Mouse (Mus musculus) midbrain, embryonic 13.5 days (tissue): Measurements from ENCODE around the gene Gm11034. TPM values are rescaled to one million over a fixed set of nuclear protein-coding genes. Genes with fewer than 3 reads are reported as not detected.

Experiments
- ATAC-seq: fragments of 200-750 bp; cut with Nextera tagmentation; 2 replicates; pipeline ENCODE4 v1.8.0; 2017; ENCODE audit warnings: mild to moderate bottlenecking, moderate TSS enrichment, moderate library complexity
- H3K27ac ChIP-seq: fragments of 300-500 bp; sonication (generic); 2 replicates; pipeline ENCODE4 v1.5.1; 2015; ENCODE audit warnings: inconsistent platforms, mild to moderate bottlenecking, moderate library complexity
- H3K27me3 ChIP-seq: fragments of 300-500 bp; sonication (generic); 2 replicates; pipeline ENCODE4 v1.6.1; 2015; ENCODE audit warnings: mild to moderate bottlenecking, inconsistent platforms
- H3K36me3 ChIP-seq: fragments of 300-500 bp; sonication (generic); 2 replicates; pipeline ENCODE4 v1.6.1; 2015; ENCODE audit warnings: mild to moderate bottlenecking, inconsistent platforms
- H3K4me1 ChIP-seq: fragments of 300-500 bp; sonication (generic); replicated peaks from 2 replicates; pipeline ENCODE4 v1.6.1; 2015; ENCODE audit warnings: inconsistent platforms
- H3K4me2 ChIP-seq: fragments of 300-500 bp; sonication (generic); replicated peaks from 2 replicates; pipeline ENCODE4 v1.6.1; 2015; ENCODE audit warnings: moderate library complexity, mild to moderate bottlenecking, inconsistent platforms
- H3K4me3 ChIP-seq: fragments of 300-500 bp; sonication (generic); replicated peaks from 2 replicates; pipeline ENCODE4 v1.5.1; 2015; ENCODE audit warnings: mild to moderate bottlenecking, inconsistent platforms
- H3K9ac ChIP-seq: fragments of 300-500 bp; sonication (generic); replicated peaks from 2 replicates; pipeline ENCODE4 v1.6.1; 2015; ENCODE audit warnings: mild to moderate bottlenecking, inconsistent platforms
- H3K9me3 ChIP-seq: fragments of 300-500 bp; sonication (generic); 2 replicates; pipeline ENCODE4 v1.6.1; 2016; ENCODE audit warnings: mild to moderate bottlenecking, inconsistent platforms
- WGBS: fragments of 180-500 bp; shearing (Covaris S2); methylation state at CpG from one replicate; pipeline ENCODE4 v1.1.7; 2015; 5-methylcytosine and 5-hydroxymethylcytosine counted together
- polyA plus RNA-seq: library from polyadenylated mRNA; unstranded; fragments of >200 nt; fragmentation: Nextera tagmentation; extraction: Ambion mirVana; gene quantifications from 2 replicates; pipeline ENCODE4 v1.2.1, GENCODE M21; 2015

The Gm11034 gene
- not detected in 2 replicates for polyA plus RNA-seq

DNA sequence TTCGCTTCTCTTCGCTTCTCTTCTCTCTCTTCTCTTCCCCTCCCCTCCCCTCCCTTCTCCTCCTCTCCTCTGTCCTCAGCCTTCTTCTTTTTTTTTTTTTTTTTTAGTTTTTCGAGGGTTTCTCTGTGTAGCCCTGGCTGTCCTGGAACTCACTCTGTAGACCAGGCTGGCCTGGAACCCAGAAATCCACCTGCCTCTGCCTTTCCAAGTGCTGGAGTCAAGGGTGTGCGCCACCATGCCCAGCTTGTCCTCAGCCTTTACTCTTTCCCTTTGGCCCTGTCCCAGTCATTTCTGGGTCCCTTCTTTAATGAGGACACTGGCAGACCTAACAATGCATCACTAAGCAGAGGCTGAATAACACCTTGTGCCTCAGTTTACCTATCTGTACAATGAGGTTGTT is at the start of gene Gm11034:
Gene Gm11034 (minus strand): TSS at position 101 of the 400 bp plus-strand sequence.
- H3K4me1 ChIP-seq: no peaks in the 10 kb centered on the region
- peaks cover 18% of the 10 kb centered on the region for H3K27me3 ChIP-seq
- no peak within 1 kb of the TSS for H3K9ac ChIP-seq
- H3K9me3 ChIP-seq: no peaks in the 10 kb centered on the region
- no peak within 1 kb of the TSS for H3K4me2 ChIP-seq
- no peaks in the 10 kb centered on the region for H3K36me3 ChIP-seq
- ATAC-seq: no peak
- H3K27ac ChIP-seq: no peak within 1 kb of the TSS
- no peak within 1 kb of the TSS for H3K4me3 ChIP-seq
- WGBS: 86% methylated on average over 4 of the region's 4 CpGs

GRCm38 (mm10) chr8:72262756-72263155 is 49.3 kb upstream of the Gm11034 start:
- 89% methylated on average over 2 of the region's 2 CpGs for WGBS
- ATAC-seq: no peak
- no peaks in the 10 kb centered on the region for H3K9me3 ChIP-seq
- H3K36me3 ChIP-seq: no peaks in the 10 kb centered on the region
- H3K4me2 ChIP-seq: no peak overlapping the region
- no peaks in the 10 kb centered on the region for H3K4me1 ChIP-seq
- H3K27me3 ChIP-seq: no peaks in the 10 kb centered on the region
- no peak overlapping the region for H3K27ac ChIP-seq
- H3K9ac ChIP-seq: no peak overlapping the region
- no peak overlapping the region for H3K4me3 ChIP-seq

DNA sequence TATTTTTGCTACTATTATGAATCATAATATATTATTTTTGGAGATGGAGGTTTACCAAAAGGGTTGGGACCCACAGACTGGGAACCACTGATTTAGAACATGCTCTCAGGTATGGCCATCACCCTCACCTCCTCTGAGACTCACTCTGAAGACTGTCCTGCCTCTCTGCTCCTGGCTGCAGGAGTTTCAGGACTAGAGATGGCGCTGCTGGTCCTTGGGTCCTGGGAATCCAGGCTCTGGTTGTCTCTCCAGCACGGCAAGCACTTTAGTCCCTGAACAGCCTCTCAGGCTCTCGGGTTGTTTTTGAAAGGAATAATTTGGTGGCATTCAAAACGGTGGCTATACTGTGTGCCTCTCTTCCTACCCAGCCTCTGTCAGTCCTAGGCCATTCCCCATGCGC is 48.4 kb upstream of the Gm11034 start:
- Histone ChIP-seq H3K9ac (no peak overlapping the region), H3K27ac (no peak overlapping the region), H3K4me1 (no peaks in the 10 kb centered on the region), H3K36me3 (peaks cover 3% of the 10 kb centered on the region), H3K4me2 (no peak overlapping the region), H3K4me3 (no peak overlapping the region), H3K27me3 (no peaks in the 10 kb centered on the region), H3K9me3 (no peaks in the 10 kb centered on the region)
- ATAC-seq: no peak
- 58% methylated on average over 5 of the region's 5 CpGs for WGBS

DNA sequence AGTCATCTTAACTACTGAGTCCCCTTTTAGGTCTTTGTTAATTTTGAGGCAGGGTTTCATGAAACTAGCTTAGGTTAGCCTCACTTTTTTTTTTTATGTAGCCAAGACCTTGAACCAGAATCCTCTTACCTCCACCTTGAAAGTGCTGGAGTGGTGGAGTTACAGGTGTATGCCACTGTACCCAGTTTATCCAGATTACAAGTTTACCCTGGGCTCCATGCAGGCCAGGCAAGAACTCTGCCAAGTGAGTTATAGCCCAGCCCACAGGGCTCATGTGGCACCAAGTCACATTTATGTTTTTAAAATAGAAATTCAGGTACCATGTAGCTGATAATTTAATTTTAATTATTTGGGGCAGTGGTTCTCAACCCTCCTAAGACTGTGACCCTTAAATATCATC is 48.0 kb upstream of the Gm11034 start:
- Histone ChIP-seq H3K9ac (no peak overlapping the region), H3K27me3 (no peaks in the 10 kb centered on the region)
- no peak for ATAC-seq

GRCm38 (mm10) chr8:72261019-72261418 is 47.6 kb upstream of the Gm11034 start:
- Histone ChIP-seq H3K4me3 (no peak overlapping the region), H3K9me3 (no peaks in the 10 kb centered on the region), H3K4me2 (no peak overlapping the region), H3K36me3 (peaks cover 7% of the 10 kb centered on the region), H3K4me1 (no peaks in the 10 kb centered on the region), H3K9ac (no peak overlapping the region), H3K27me3 (no peaks in the 10 kb centered on the region), H3K27ac (no peak overlapping the region)
- 27% methylated on average over 2 of the region's 2 CpGs for whole genome bisulfite sequencing
- peak; percentile 57 for ATAC-seq

More for the DNA sequence above, 48.0 kb upstream of the Gm11034 start:
- Histone ChIP-seq H3K4me3 (no peak overlapping the region), H3K4me1 (no peaks in the 10 kb centered on the region), H3K9me3 (no peaks in the 10 kb centered on the region), H3K4me2 (no peak overlapping the region), H3K36me3 (peaks cover 6% of the 10 kb centered on the region), H3K27ac (no peak overlapping the region)

- 56% methylated on average over 4 of the region's 4 CpGs for WGBS
- 0 out of 2 replicates have a peak, but pooled peaks have one; percentile 2 for ATAC-seq
- H3K9ac ChIP-seq: no peak overlapping the region
- H3K27me3 ChIP-seq: no peaks in the 10 kb centered on the region
- no peak overlapping the region for H3K4me3 ChIP-seq
- peaks cover 11% of the 10 kb centered on the region for H3K36me3 ChIP-seq
- no peaks in the 10 kb centered on the region for H3K9me3 ChIP-seq
- H3K4me1 ChIP-seq: no peaks in the 10 kb centered on the region
- no peak overlapping the region for H3K27ac ChIP-seq
- H3K4me2 ChIP-seq: no peak overlapping the region
Measured at GRCm38 (mm10) chr8:72260585-72260984, 47.1 kb upstream of the Gm11034 start.

- Histone ChIP-seq H3K36me3 (peaks cover 18% of the 10 kb centered on the region), H3K27ac (no peak overlapping the region), H3K9ac (no peak overlapping the region), H3K9me3 (no peaks in the 10 kb centered on the region), H3K27me3 (no peaks in the 10 kb centered on the region), H3K4me1 (no peaks in the 10 kb centered on the region), H3K4me3 (no peak overlapping the region), H3K4me2 (no peak overlapping the region)
- ATAC-seq: no peak
- 74% methylated on average over 2 of the region's 2 CpGs for WGBS
Measured at GRCm38 (mm10) chr8:72259862-72260261, 46.4 kb upstream of the Gm11034 start.

DNA sequence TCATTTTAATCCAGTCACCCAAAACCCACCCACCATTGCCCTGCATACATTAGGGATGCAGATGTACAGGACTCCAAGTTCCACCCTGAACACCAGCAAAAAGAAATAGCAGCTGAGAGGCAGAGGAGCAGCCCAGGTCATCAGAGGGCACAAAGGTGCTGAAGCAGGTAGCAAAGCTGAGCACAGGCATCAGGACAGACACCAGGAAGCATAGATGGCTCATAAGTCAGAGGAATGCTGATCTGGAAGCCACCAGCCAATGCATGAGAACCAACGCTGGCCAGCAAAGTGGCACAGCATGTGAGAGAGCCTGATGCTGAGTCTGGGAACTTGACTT is 44.4 kb upstream of the Gm11034 start:
- ATAC-seq: no peak

DNA sequence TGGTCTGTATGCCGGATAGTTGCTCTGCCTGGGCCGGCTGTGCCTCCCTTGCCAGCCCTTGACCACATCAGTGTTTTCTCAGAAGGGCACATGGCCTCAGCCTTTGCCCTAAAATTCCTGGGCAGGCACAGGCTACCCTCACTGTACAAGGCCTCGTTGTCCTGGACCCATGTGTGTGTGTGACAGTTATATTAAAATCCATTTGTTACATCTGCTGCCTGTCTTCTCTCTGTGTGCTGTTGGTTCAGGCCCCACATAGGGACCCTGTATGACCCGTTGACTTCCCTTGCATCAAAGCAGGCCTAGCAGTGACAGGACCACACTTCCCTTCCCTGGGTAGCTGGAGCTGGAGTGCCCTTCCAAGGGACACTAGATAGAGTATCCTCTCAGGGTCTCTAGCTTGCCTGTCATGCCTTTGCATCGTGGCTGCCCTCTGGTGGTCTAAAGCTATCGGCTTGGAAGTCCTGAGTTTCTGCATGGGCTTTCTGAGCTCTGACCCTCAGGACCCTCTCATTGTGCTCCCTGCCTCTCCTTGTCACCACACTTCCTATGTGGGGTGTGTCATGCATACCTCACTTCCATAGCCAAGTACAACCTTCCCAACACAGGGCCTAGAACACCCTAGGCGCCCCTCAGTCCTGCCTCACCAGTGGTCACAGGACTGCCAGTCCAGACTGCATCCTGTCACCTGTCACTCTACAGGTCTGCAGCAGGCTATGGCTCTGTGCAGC is 43.9 kb upstream of the Gm11034 start:
- Histone ChIP-seq H3K4me2 (no peak overlapping the region), H3K36me3 (peaks cover 44% of the 10 kb centered on the region), H3K27me3 (no peaks in the 10 kb centered on the region), H3K9me3 (no peaks in the 10 kb centered on the region), H3K27ac (no peak overlapping the region), H3K4me1 (no peaks in the 10 kb centered on the region), H3K4me3 (no peak overlapping the region), H3K9ac (no peak overlapping the region)
- 51% methylated on average over 7 of the region's 7 CpGs for WGBS
- ATAC-seq: peak; percentile 35; the same call in 1 of the 2 replicates

More for the DNA sequence above, 44.4 kb upstream of the Gm11034 start:
- H3K4me1 ChIP-seq: no peaks in the 10 kb centered on the region
- WGBS: 93% methylated on average over 1 of the region's 1 CpGs
- no peak overlapping the region for H3K9ac ChIP-seq
- H3K4me2 ChIP-seq: no peak overlapping the region
- H3K36me3 ChIP-seq: peaks cover 38% of the 10 kb centered on the region
- H3K27ac ChIP-seq: no peak overlapping the region
- H3K9me3 ChIP-seq: no peaks in the 10 kb centered on the region
- no peaks in the 10 kb centered on the region for H3K27me3 ChIP-seq
- no peak overlapping the region for H3K4me3 ChIP-seq

DNA sequence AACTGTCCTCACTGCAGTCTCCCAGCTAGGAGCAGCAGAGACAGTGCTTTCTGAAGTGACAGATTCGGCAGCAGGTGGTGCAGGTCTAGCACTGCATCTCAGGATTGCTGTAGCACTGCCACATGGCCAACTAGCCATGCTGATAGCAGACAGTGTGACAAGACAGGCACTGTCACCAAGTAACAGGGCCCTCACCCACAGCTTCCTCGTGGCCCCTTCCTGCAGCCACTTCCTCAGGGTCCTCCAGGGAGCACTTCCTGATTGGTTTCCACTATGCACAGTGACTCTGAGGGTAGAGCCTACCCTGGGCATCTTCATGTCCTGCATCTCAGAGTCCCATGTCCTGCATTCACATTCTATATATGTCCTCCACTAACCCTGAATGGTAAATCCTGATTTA is 31.2 kb upstream of the Gm11034 start:
- ATAC-seq: no peak
- Histone ChIP-seq H3K9ac (no peak overlapping the region), H3K27ac (no peak overlapping the region), H3K4me2 (no peak overlapping the region), H3K36me3 (peaks cover 46% of the 10 kb centered on the region), H3K9me3 (no peaks in the 10 kb centered on the region), H3K4me3 (no peak overlapping the region), H3K4me1 (peaks cover 21% of the 10 kb centered on the region), H3K27me3 (no peaks in the 10 kb centered on the region)
- WGBS: 94% methylated on average over 2 of the region's 2 CpGs

- peaks cover 30% of the 10 kb centered on the region for H3K36me3 ChIP-seq
- WGBS: 95% methylated on average over 1 of the region's 1 CpGs
- ATAC-seq: no peak
- H3K4me1 ChIP-seq: peaks cover 26% of the 10 kb centered on the region
- H3K4me3 ChIP-seq: 0 out of 2 replicates have a peak overlapping the region, but pooled peaks have one; percentile 4
- H3K9me3 ChIP-seq: no peaks in the 10 kb centered on the region
- no peak overlapping the region for H3K4me2 ChIP-seq
- H3K27me3 ChIP-seq: no peaks in the 10 kb centered on the region
- H3K27ac ChIP-seq: no peak overlapping the region
- no peak overlapping the region; the same call in 1 of the 2 replicates for H3K9ac ChIP-seq
Measured at GRCm38 (mm10) chr8:72242226-72242625, 28.8 kb upstream of the Gm11034 start.

GRCm38 (mm10) chr8:72240951-72241350 is 27.5 kb upstream of the Gm11034 start:
- Histone ChIP-seq H3K4me2 (peak overlapping the region; percentile 77), H3K27ac (peak overlapping the region; percentile 95; the same call in 1 of the 2 replicates), H3K9me3 (no peaks in the 10 kb centered on the region), H3K4me3 (peak overlapping the region; percentile 78), H3K27me3 (no peaks in the 10 kb centered on the region), H3K9ac (peak overlapping the region; percentile 72), H3K4me1 (peaks cover 26% of the 10 kb centered on the region), H3K36me3 (peaks cover 17% of the 10 kb centered on the region)
- 66% methylated on average over 7 of the region's 7 CpGs for WGBS
- no peak; the same call in 1 of the 2 replicates for ATAC-seq

DNA sequence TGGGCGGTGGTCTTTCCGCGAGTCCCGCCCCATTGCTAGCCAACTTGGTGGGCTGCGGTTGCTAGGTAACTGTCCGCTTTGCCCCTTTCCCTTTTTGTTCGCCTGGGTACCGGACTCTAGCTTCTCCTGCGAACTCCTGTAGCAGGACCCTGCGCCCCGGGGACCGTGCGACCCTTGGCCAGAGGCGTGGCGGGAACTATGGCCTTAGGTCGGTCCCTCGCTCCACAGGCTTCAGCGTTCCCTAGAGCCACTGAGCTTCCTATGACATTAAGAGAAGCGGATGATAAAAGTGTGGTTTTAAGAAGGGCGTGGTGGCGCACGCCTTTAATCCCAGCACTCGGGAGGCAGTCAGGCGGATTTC is 26.9 kb upstream of the Gm11034 start:
- H3K27ac ChIP-seq: peak overlapping the region; percentile 95
- peak overlapping the region; percentile 72 for H3K9ac ChIP-seq
- H3K9me3 ChIP-seq: no peaks in the 10 kb centered on the region
- H3K4me1 ChIP-seq: peaks cover 26% of the 10 kb centered on the region
- no peak for ATAC-seq
- H3K36me3 ChIP-seq: peaks cover 15% of the 10 kb centered on the region
- no peaks in the 10 kb centered on the region for H3K27me3 ChIP-seq
- WGBS: under 1% methylated on average over 24 of the region's 24 CpGs
- peak overlapping the region; percentile 77 for H3K4me2 ChIP-seq
- H3K4me3 ChIP-seq: peak overlapping the region; percentile 78
